Mouse (Mus musculus) midbrain, embryonic 13.5 days (tissue): ENCODE data around the gene Armc10. TPM values are rescaled to one million over a fixed set of nuclear protein-coding genes. Genes with fewer than 3 reads are reported as not detected.
"Not testable (repeated sequence)": the region's sequence is repeated elsewhere in the genome, so short reads cannot be mapped to it uniquely, and the experiment has no call there.

ENCODE experiments used
- ATAC-seq: fragments of 200-750 bp; cut with Nextera tagmentation; 2 replicates; pipeline ENCODE4 v1.8.0; 2017; ENCODE audit warnings: mild to moderate bottlenecking, moderate TSS enrichment, moderate library complexity
- H3K27ac ChIP-seq: fragments of 300-500 bp; sonication (generic); 2 replicates; pipeline ENCODE4 v1.5.1; 2015; ENCODE audit warnings: inconsistent platforms, mild to moderate bottlenecking, moderate library complexity
- H3K27me3 ChIP-seq: fragments of 300-500 bp; sonication (generic); 2 replicates; pipeline ENCODE4 v1.6.1; 2015; ENCODE audit warnings: mild to moderate bottlenecking, inconsistent platforms
- H3K36me3 ChIP-seq: fragments of 300-500 bp; sonication (generic); 2 replicates; pipeline ENCODE4 v1.6.1; 2015; ENCODE audit warnings: mild to moderate bottlenecking, inconsistent platforms
- H3K4me1 ChIP-seq: fragments of 300-500 bp; sonication (generic); replicated peaks from 2 replicates; pipeline ENCODE4 v1.6.1; 2015; ENCODE audit warnings: inconsistent platforms
- H3K4me2 ChIP-seq: fragments of 300-500 bp; sonication (generic); replicated peaks from 2 replicates; pipeline ENCODE4 v1.6.1; 2015; ENCODE audit warnings: moderate library complexity, mild to moderate bottlenecking, inconsistent platforms
- H3K4me3 ChIP-seq: fragments of 300-500 bp; sonication (generic); replicated peaks from 2 replicates; pipeline ENCODE4 v1.5.1; 2015; ENCODE audit warnings: mild to moderate bottlenecking, inconsistent platforms
- H3K9ac ChIP-seq: fragments of 300-500 bp; sonication (generic); replicated peaks from 2 replicates; pipeline ENCODE4 v1.6.1; 2015; ENCODE audit warnings: mild to moderate bottlenecking, inconsistent platforms
- H3K9me3 ChIP-seq: fragments of 300-500 bp; sonication (generic); 2 replicates; pipeline ENCODE4 v1.6.1; 2016; ENCODE audit warnings: mild to moderate bottlenecking, inconsistent platforms
- WGBS: fragments of 180-500 bp; shearing (Covaris S2); methylation state at CpG from one replicate; pipeline ENCODE4 v1.1.7; 2015; 5-methylcytosine and 5-hydroxymethylcytosine counted together
- polyA plus RNA-seq: library from polyadenylated mRNA; unstranded; fragments of >200 nt; fragmentation: Nextera tagmentation; extraction: Ambion mirVana; gene quantifications from 2 replicates; pipeline ENCODE4 v1.2.1, GENCODE M21; 2015

Armc10 gene
- 80.8 and 82.1 TPM in 2 replicates for polyA plus RNA-seq

- H3K4me1 ChIP-seq: peaks cover 22% of the 10 kb centered on the region
- H3K27me3 ChIP-seq: peaks cover 8% of the 10 kb centered on the region; the same call in 1 of the 2 replicates
- H3K36me3 ChIP-seq: peaks cover 26% of the 10 kb centered on the region
- H3K4me3 ChIP-seq: peak within 1 kb of the TSS; percentile 90
- H3K27ac ChIP-seq: peak within 1 kb of the TSS; percentile 94
- H3K9me3 ChIP-seq: no peaks in the 10 kb centered on the region
- peak within 1 kb of the TSS; percentile 95 for H3K9ac ChIP-seq
- peak; percentile 98 for ATAC-seq
- peak within 1 kb of the TSS; percentile 90 for H3K4me2 ChIP-seq
- WGBS: under 1% methylated on average over 38 of the region's 40 CpGs
Observed at GRCm38 (mm10) chr5:21645439-21646132, at the start of gene Armc10, which contains the start of gene Fbxl13. Gene Armc10, plus strand, starts transcription at chr5:21645813. Gene Fbxl13, minus strand, starts transcription at chr5:21645634.

GRCm38 (mm10) chr5:21599536-21599935, 46.1 kb upstream of the Armc10 start:
- H3K36me3 ChIP-seq, H3K4me1 ChIP-seq, H3K27me3 ChIP-seq, H3K27ac ChIP-seq, H3K4me3 ChIP-seq, H3K4me2 ChIP-seq, H3K9me3 ChIP-seq, H3K9ac ChIP-seq, ATAC-seq: not testable (repeated sequence)
- WGBS: 78% methylated on average over 2 of the region's 2 CpGs

GRCm38 (mm10) chr5:21599961-21600360, 45.7 kb upstream of the Armc10 start:
- H3K9me3 ChIP-seq: no peaks in the 10 kb centered on the region
- H3K4me2 ChIP-seq: no peak overlapping the region
- no peak for ATAC-seq
- no peak overlapping the region for H3K4me3 ChIP-seq
- 95% methylated on average over 4 of the region's 4 CpGs for WGBS
- no peak overlapping the region for H3K9ac ChIP-seq
- no peaks in the 10 kb centered on the region for H3K4me1 ChIP-seq
- H3K36me3 ChIP-seq: no peaks in the 10 kb centered on the region
- no peaks in the 10 kb centered on the region for H3K27me3 ChIP-seq
- H3K27ac ChIP-seq: no peak overlapping the region

- Histone ChIP-seq H3K9me3 (no peaks in the 10 kb centered on the region), H3K4me2 (no peak overlapping the region), H3K4me1 (no peaks in the 10 kb centered on the region), H3K27ac (no peak overlapping the region), H3K36me3 (no peaks in the 10 kb centered on the region), H3K4me3 (no peak overlapping the region), H3K27me3 (no peaks in the 10 kb centered on the region), H3K9ac (no peak overlapping the region)
- no peak for ATAC-seq
- 71% methylated on average over 6 of the region's 6 CpGs for WGBS
Observed at GRCm38 (mm10) chr5:21605936-21606335, 39.7 kb upstream of the Armc10 start.

- H3K9ac ChIP-seq: no peak overlapping the region
- H3K4me2 ChIP-seq: no peak overlapping the region
- no peaks in the 10 kb centered on the region for H3K4me1 ChIP-seq
- H3K27ac ChIP-seq: no peak overlapping the region
- no peaks in the 10 kb centered on the region for H3K27me3 ChIP-seq
- H3K36me3 ChIP-seq: no peaks in the 10 kb centered on the region
- ATAC-seq: no peak
- no peaks in the 10 kb centered on the region for H3K9me3 ChIP-seq
- H3K4me3 ChIP-seq: no peak overlapping the region
- WGBS: 75% methylated on average over 12 of the region's 12 CpGs
Observed at GRCm38 (mm10) chr5:21608311-21609304, 37.0 kb upstream of the Armc10 start.

GRCm38 (mm10) chr5:21610996-21611395, 34.6 kb upstream of the Armc10 start:
- H3K4me2 ChIP-seq: no peak overlapping the region
- no peaks in the 10 kb centered on the region for H3K4me1 ChIP-seq
- no peak overlapping the region for H3K9ac ChIP-seq
- no peaks in the 10 kb centered on the region for H3K36me3 ChIP-seq
- no peak overlapping the region for H3K27ac ChIP-seq
- H3K4me3 ChIP-seq: no peak overlapping the region
- H3K27me3 ChIP-seq: no peaks in the 10 kb centered on the region
- H3K9me3 ChIP-seq: no peaks in the 10 kb centered on the region
- 81% methylated on average over 3 of the region's 3 CpGs for WGBS
- ATAC-seq: no peak

GRCm38 (mm10) chr5:21614299-21614698, 31.3 kb upstream of the Armc10 start:
- H3K9ac ChIP-seq, H3K9me3 ChIP-seq, ATAC-seq, H3K27ac ChIP-seq, H3K4me3 ChIP-seq, H3K4me1 ChIP-seq, H3K4me2 ChIP-seq, H3K27me3 ChIP-seq, H3K36me3 ChIP-seq: not testable (repeated sequence)
- 98% methylated on average over 11 of the region's 11 CpGs for WGBS

GRCm38 (mm10) chr5:21616450-21617009, 29.1 kb upstream of the Armc10 start:
- no peaks in the 10 kb centered on the region for H3K4me1 ChIP-seq
- H3K9me3 ChIP-seq: no peaks in the 10 kb centered on the region
- H3K27me3 ChIP-seq: no peaks in the 10 kb centered on the region
- ATAC-seq: no peak
- no peak overlapping the region for H3K4me3 ChIP-seq
- 78% methylated on average over 3 of the region's 3 CpGs for WGBS
- no peak overlapping the region for H3K9ac ChIP-seq
- no peaks in the 10 kb centered on the region for H3K36me3 ChIP-seq
- H3K4me2 ChIP-seq: no peak overlapping the region
- no peak overlapping the region for H3K27ac ChIP-seq

- Histone ChIP-seq H3K36me3 (no peaks in the 10 kb centered on the region), H3K9me3 (no peaks in the 10 kb centered on the region), H3K4me1 (no peaks in the 10 kb centered on the region), H3K9ac (no peak overlapping the region), H3K4me2 (no peak overlapping the region), H3K27me3 (no peaks in the 10 kb centered on the region), H3K27ac (no peak overlapping the region), H3K4me3 (no peak overlapping the region)
- no peak for ATAC-seq
Observed at GRCm38 (mm10) chr5:21625916-21626315, 19.7 kb upstream of the Armc10 start.

GRCm38 (mm10) chr5:21640961-21641360, 4.7 kb upstream of the Armc10 start:
- H3K4me2 ChIP-seq: no peak overlapping the region
- no peaks in the 10 kb centered on the region for H3K9me3 ChIP-seq
- no peaks in the 10 kb centered on the region for H3K36me3 ChIP-seq
- no peak overlapping the region for H3K27ac ChIP-seq
- H3K4me3 ChIP-seq: no peak overlapping the region
- peaks cover 6% of the 10 kb centered on the region; the same call in 1 of the 2 replicates for H3K4me1 ChIP-seq
- no peak for ATAC-seq
- peaks cover 15% of the 10 kb centered on the region for H3K27me3 ChIP-seq
- H3K9ac ChIP-seq: no peak overlapping the region
- WGBS: 2% methylated on average over 1 of the region's 1 CpGs

GRCm38 (mm10) chr5:21643606-21644005, 2.0 kb upstream of the Armc10 start:
- H3K36me3 ChIP-seq: peaks cover 6% of the 10 kb centered on the region
- H3K9ac ChIP-seq: no peak overlapping the region
- no peak overlapping the region for H3K4me2 ChIP-seq
- H3K27ac ChIP-seq: no peak overlapping the region
- peaks cover 22% of the 10 kb centered on the region for H3K4me1 ChIP-seq
- no peaks in the 10 kb centered on the region for H3K9me3 ChIP-seq
- 24% methylated on average over 1 of the region's 1 CpGs for WGBS
- H3K27me3 ChIP-seq: peaks cover 15% of the 10 kb centered on the region
- no peak for ATAC-seq
- H3K4me3 ChIP-seq: no peak overlapping the region
